Mouse (Mus musculus): ENCODE data around the gene Kcnq4. TPM values are rescaled to one million over a fixed set of nuclear protein-coding genes. Genes with fewer than 3 reads are reported as not detected.
A peak's percentile ranks its signal among the peaks of the same experiment; 100 is the strongest.

Kcnq4 gene
- not detected in 2 replicates for polyA plus RNA-seq (2011; ENCODE audit: insufficient read depth, insufficient read length, low replicate concordance, missing spikeins)

GRCm38 (mm10) chr4:120747941-120748866 is at the start of gene Kcnq4:
Gene Kcnq4 (minus strand): TSS chr4:120748612.
- WGBS, result 6% methylated on average over 42 of the region's 42 CpGs
- no peak within 1 kb of the TSS for H3K4me3 ChIP-seq (replicated peaks; ENCODE audit: control insufficient read depth, low read depth, low read length)
- no peak for TF ChIP-seq CTCF (IDR thresholded peaks at IDR 0.05; ENCODE audit: control insufficient read depth, insufficient read depth, low read length)
- no peak for TF ChIP-seq POLR2A (IDR thresholded peaks at IDR 0.05; ENCODE audit: borderline replicate concordance, control insufficient read depth, low read depth, low read length)
- no peak within 1 kb of the TSS for H3K27ac ChIP-seq (ENCODE audit: control insufficient read depth, insufficient read depth, low read depth, low read length, poor library complexity)
- no peaks in the 10 kb centered on the region for H3K4me1 ChIP-seq (ENCODE audit: control insufficient read depth, insufficient read depth, low read length)

GRCm38 (mm10) chr4:120796687-120797086 is 48.3 kb upstream of the Kcnq4 start:
- H3K4me1 ChIP-seq (ENCODE audit: control insufficient read depth, insufficient read depth, low read length), result no peaks in the 10 kb centered on the region; the same call in 1 of the 2 replicates
- 65% methylated on average over 2 of the region's 2 CpGs for WGBS
- H3K27ac ChIP-seq (ENCODE audit: control insufficient read depth, insufficient read depth, low read depth, low read length, poor library complexity), result no peak overlapping the region
- TF ChIP-seq CTCF (IDR thresholded peaks at IDR 0.05; ENCODE audit: control insufficient read depth, insufficient read depth, low read length) (no peak), POLR2A (IDR thresholded peaks at IDR 0.05; ENCODE audit: borderline replicate concordance, control insufficient read depth, low read depth, low read length) (no peak)
- no peak overlapping the region for H3K4me3 ChIP-seq (replicated peaks; ENCODE audit: control insufficient read depth, low read depth, low read length)

DNA sequence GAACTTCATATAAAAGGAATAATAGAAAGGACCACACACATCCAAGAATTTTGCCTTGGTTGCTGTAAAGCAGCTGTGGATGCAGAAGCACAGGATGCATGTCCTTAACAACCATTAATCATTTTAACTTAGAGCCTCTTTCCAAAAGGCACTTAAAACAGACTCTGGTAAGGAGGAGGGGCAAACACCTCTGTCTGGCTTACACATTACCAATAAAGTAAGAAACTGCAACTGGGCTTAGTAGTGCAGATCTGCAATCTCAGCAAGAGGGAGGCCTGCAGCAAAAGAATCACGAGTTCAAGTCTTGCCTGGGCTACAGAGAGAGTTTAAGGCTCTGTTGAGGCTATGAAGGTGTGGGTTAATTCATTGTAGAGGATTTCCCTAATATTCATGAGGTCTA is 47.2 kb upstream of the Kcnq4 start:
- Histone ChIP-seq H3K4me3 (replicated peaks; ENCODE audit: control insufficient read depth, low read depth, low read length) (no peak overlapping the region), H3K27ac (ENCODE audit: control insufficient read depth, insufficient read depth, low read depth, low read length, poor library complexity) (no peak overlapping the region), H3K4me1 (ENCODE audit: control insufficient read depth, insufficient read depth, low read length) (no peaks in the 10 kb centered on the region; the same call in 1 of the 2 replicates)
- WGBS, result 95% methylated on average over 1 of the region's 1 CpGs
- TF ChIP-seq POLR2A (IDR thresholded peaks at IDR 0.05; ENCODE audit: borderline replicate concordance, control insufficient read depth, low read depth, low read length) (no peak), CTCF (IDR thresholded peaks at IDR 0.05; ENCODE audit: control insufficient read depth, insufficient read depth, low read length) (no peak)

DNA sequence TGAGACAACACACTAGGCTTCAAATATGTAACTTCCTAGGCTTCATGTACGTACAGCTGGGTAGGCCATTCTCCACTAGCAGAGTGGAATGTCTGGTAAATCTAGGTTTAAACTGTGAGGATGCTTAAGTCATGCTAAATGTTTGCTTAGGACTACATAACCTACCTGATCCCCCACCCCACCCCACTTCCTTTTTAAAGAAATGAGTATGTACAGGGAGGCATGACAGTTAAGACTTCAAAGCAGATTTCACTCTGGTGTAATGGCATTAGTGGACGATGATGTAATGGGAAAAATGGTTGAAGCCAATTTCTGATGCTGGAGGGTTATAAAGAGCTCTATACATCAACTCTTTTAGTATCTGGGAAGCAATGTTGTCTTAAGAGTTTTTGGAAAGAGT is 44.5 kb upstream of the Kcnq4 start:
- 87% methylated on average over 2 of the region's 2 CpGs for WGBS
- TF ChIP-seq CTCF (IDR thresholded peaks at IDR 0.05; ENCODE audit: control insufficient read depth, insufficient read depth, low read length) (no peak), POLR2A (IDR thresholded peaks at IDR 0.05; ENCODE audit: borderline replicate concordance, control insufficient read depth, low read depth, low read length) (no peak)

DNA sequence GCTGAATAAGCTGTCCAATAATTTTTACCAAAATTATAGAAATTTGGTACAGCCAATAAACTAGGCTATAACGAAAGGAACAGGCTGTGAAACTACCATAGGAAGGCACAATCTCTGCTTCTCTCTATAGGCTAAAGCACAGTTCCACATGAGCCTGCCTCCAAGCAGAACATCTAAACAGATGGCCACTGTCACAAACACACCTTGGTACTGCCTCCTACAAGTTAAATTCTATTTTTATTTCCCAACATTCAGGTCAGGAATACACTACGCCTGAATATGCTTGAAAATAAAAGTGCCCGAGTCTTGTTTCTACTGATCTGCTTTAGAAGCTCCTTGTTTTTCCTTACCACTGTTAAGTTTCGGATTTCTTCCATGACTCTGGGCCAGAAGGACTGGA is 41.6 kb upstream of the Kcnq4 start:
- Histone ChIP-seq H3K27ac (ENCODE audit: control insufficient read depth, insufficient read depth, low read depth, low read length, poor library complexity) (no peak overlapping the region), H3K4me1 (ENCODE audit: control insufficient read depth, insufficient read depth, low read length) (no peaks in the 10 kb centered on the region; the same call in 1 of the 2 replicates), H3K4me3 (replicated peaks; ENCODE audit: control insufficient read depth, low read depth, low read length) (no peak overlapping the region)
- no peak for TF ChIP-seq CTCF (IDR thresholded peaks at IDR 0.05; ENCODE audit: control insufficient read depth, insufficient read depth, low read length)
- no peak for TF ChIP-seq POLR2A (IDR thresholded peaks at IDR 0.05; ENCODE audit: borderline replicate concordance, control insufficient read depth, low read depth, low read length)
- 85% methylated on average over 4 of the region's 4 CpGs for WGBS

More for the DNA sequence above, 44.5 kb upstream of the Kcnq4 start:
- no peaks in the 10 kb centered on the region; the same call in 1 of the 2 replicates for H3K4me1 ChIP-seq (ENCODE audit: control insufficient read depth, insufficient read depth, low read length)
- H3K27ac ChIP-seq (ENCODE audit: control insufficient read depth, insufficient read depth, low read depth, low read length, poor library complexity), result no peak overlapping the region
- H3K4me3 ChIP-seq (replicated peaks; ENCODE audit: control insufficient read depth, low read depth, low read length), result no peak overlapping the region

DNA sequence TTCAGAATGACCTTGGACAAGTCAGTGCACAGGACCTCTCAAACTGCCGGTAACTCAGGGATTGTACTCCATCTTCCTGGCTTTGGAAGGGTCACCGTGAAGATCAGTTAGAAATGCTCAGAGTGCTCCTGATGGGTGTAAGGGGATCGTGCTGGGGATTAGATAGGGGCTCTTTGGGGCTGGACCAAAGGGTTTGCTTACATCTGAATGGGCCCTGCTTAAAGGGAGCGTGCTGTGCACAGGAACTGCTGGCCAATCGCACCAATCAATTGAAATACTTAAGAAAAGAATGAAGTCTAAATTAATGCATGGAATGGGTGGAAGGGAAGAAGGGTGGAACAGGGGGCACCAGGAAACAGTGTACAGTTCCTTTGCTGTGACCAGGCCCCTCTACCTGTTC is 7.4 kb upstream of the Kcnq4 start:
- TF ChIP-seq POLR2A (IDR thresholded peaks at IDR 0.05; ENCODE audit: borderline replicate concordance, control insufficient read depth, low read depth, low read length), result no peak
- TF ChIP-seq CTCF (IDR thresholded peaks at IDR 0.05; ENCODE audit: control insufficient read depth, insufficient read depth, low read length), result no peak

DNA sequence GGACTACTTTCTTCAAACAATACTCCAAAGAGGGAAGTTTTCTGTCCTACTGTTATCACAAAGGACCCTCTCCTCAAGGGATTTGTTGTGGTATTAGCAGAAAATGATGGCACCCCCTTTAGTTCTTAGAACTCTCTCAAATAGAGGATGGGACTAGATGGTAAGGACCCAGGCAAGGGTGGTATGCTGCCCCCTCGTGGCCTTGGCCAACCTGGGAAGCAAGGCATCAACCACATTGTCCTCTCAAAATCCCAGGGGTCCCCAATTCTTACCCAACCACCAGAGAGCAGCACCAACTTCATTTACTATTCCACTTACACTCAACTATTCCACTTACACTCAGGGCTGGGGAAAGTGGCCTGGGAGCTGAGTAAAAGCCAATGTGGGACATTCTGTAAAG is 6.9 kb upstream of the Kcnq4 start:
- Histone ChIP-seq H3K4me3 (replicated peaks; ENCODE audit: control insufficient read depth, low read depth, low read length) (no peak overlapping the region), H3K27ac (ENCODE audit: control insufficient read depth, insufficient read depth, low read depth, low read length, poor library complexity) (no peak overlapping the region), H3K4me1 (ENCODE audit: control insufficient read depth, insufficient read depth, low read length) (no peaks in the 10 kb centered on the region)
- 0% methylated on average over 1 of the region's 1 CpGs for WGBS
- no peak for TF ChIP-seq POLR2A (IDR thresholded peaks at IDR 0.05; ENCODE audit: borderline replicate concordance, control insufficient read depth, low read depth, low read length)
- TF ChIP-seq CTCF (IDR thresholded peaks at IDR 0.05; ENCODE audit: control insufficient read depth, insufficient read depth, low read length), result peak; percentile 87

More for the DNA sequence above, 7.4 kb upstream of the Kcnq4 start:
- Histone ChIP-seq H3K27ac (ENCODE audit: control insufficient read depth, insufficient read depth, low read depth, low read length, poor library complexity) (no peak overlapping the region), H3K4me1 (ENCODE audit: control insufficient read depth, insufficient read depth, low read length) (no peaks in the 10 kb centered on the region), H3K4me3 (replicated peaks; ENCODE audit: control insufficient read depth, low read depth, low read length) (no peak overlapping the region)
- 90% methylated on average over 5 of the region's 5 CpGs for WGBS

DNA sequence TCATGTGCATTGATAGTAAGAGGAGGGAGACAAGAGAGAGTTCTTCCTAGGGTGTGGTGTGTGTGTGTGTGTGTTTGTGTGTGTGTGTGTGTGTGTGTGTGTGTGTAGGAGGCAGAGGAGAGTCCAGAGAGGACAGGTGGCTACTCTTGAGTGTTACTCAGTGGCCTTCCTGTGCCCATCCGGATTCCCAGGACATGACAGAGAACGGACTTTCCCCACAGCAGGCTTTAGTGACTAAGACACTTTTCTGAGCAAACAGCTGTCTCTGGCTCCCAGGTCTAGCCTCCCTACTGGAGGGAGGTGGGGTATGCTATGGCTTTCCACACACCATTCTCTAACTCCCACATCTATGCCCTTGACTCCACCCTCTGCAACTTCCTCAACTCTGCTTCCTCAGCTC is 1.2 kb upstream of the Kcnq4 start:
- Histone ChIP-seq H3K4me3 (replicated peaks; ENCODE audit: control insufficient read depth, low read depth, low read length) (no peak overlapping the region), H3K4me1 (ENCODE audit: control insufficient read depth, insufficient read depth, low read length) (no peaks in the 10 kb centered on the region), H3K27ac (ENCODE audit: control insufficient read depth, insufficient read depth, low read depth, low read length, poor library complexity) (no peak overlapping the region)
- WGBS, result 27% methylated on average over 2 of the region's 2 CpGs
- TF ChIP-seq CTCF (IDR thresholded peaks at IDR 0.05; ENCODE audit: control insufficient read depth, insufficient read depth, low read length), result no peak
- TF ChIP-seq POLR2A (IDR thresholded peaks at IDR 0.05; ENCODE audit: borderline replicate concordance, control insufficient read depth, low read depth, low read length), result no peak
